Mouse (Mus musculus) CH12.LX (cell line): Measurements from ENCODE around the gene Depdc7. TPM values are rescaled to one million over a fixed set of nuclear protein-coding genes. Genes with fewer than 3 reads are reported as not detected.

Experiments
- DNase-seq: peaks from one replicate; pipeline ENCODE4 v3.0.0-alpha.2; 2013; ENCODE audit errors: extremely low read depth
- H3K27ac ChIP-seq: 2 replicates; pipeline ENCODE4 v1.5.1; 2012; ENCODE audit warnings: low read depth, mild to moderate bottlenecking, control low read depth, moderate library complexity; ENCODE audit not compliant: insufficient read depth
- H3K27me3 ChIP-seq: replicated peaks from 2 replicates; pipeline ENCODE3; 2012; ENCODE audit warnings: inconsistent platforms
- H3K36me3 ChIP-seq, 2 experiments: replicated peaks in 1 of 2; 2 replicates each; pipeline versions ENCODE3 to v1.6.1; 2012; ENCODE audit warnings: inconsistent platforms in 1 of 2, low read length in 1 of 2, mild to moderate bottlenecking in 1 of 2, mixed read lengths in 1 of 2, moderate library complexity in 1 of 2; ENCODE audit not compliant: control insufficient read depth in 1 of 2, insufficient read depth in 1 of 2
- H3K4me1 ChIP-seq, 2 experiments: 2 replicates each; pipeline ENCODE4 v1.6.1; 2012; ENCODE audit warnings: inconsistent platforms in 1 of 2, moderate library complexity in 1 of 2; ENCODE audit not compliant: insufficient read depth in 2 of 2, control insufficient read depth in 1 of 2
- H3K4me2 ChIP-seq: 2 replicates; pipeline ENCODE4 v1.6.1; 2012; ENCODE audit warnings: low read depth, mild to moderate bottlenecking, control low read depth; ENCODE audit not compliant: poor library complexity, insufficient read depth, severe bottlenecking
- H3K4me3 ChIP-seq, 3 experiments: fragments of 150-350 bp in 1 of 3; sonication (generic) in 1 of 3; replicated peaks in 1 of 3; 2 replicates each; pipeline versions ENCODE3 to v1.5.1; 2011 to 2012; ENCODE audit warnings: low read depth in 2 of 3, low read length in 2 of 3, mild to moderate bottlenecking in 2 of 3, moderate library complexity in 2 of 3, control low read depth in 1 of 3, improper control_type of control experiment in 1 of 3, inconsistent platforms in 1 of 3, mixed read lengths in 1 of 3; ENCODE audit not compliant: poor library complexity in 1 of 3
- H3K79me2 ChIP-seq: replicated peaks from 2 replicates; pipeline ENCODE4 v1.6.1; 2012; ENCODE audit warnings: mild to moderate bottlenecking, moderate library complexity; ENCODE audit not compliant: control insufficient read depth, poor library complexity, insufficient read depth, severe bottlenecking; ENCODE audit errors: extremely low read depth
- H3K9ac ChIP-seq: 2 replicates; pipeline ENCODE4 v1.6.1; 2012; ENCODE audit warnings: low read depth, mild to moderate bottlenecking, control low read depth, moderate library complexity; ENCODE audit not compliant: insufficient read depth
- H3K9me3 ChIP-seq: replicated peaks from 2 replicates; pipeline ENCODE3; 2012; ENCODE audit warnings: low read length, inconsistent platforms, mixed read lengths
- HCFC1 ChIP-seq: IDR thresholded peaks from 2 replicates; pipeline ENCODE4 v1.6.1; 2012; ENCODE audit warnings: low read depth, mild to moderate bottlenecking, inconsistent platforms, low read length, improper control_type of control experiment
- KAT2A ChIP-seq: IDR thresholded peaks from 2 replicates; pipeline ENCODE4 v1.6.1; 2012; ENCODE audit warnings: low read length, improper control_type of control experiment, inconsistent platforms; ENCODE audit not compliant: insufficient replicate concordance
- MYC ChIP-seq: IDR thresholded peaks from 2 replicates; pipeline ENCODE4 v1.6.1; 2011; ENCODE audit warnings: low read depth, mild to moderate bottlenecking, improper control_type of control experiment, low read length
- NRF1 ChIP-seq: IDR thresholded peaks from 2 replicates; pipeline ENCODE4 v1.6.1; 2014; ENCODE audit warnings: low read depth, mild to moderate bottlenecking, inconsistent platforms, low read length, improper control_type of control experiment, moderate library complexity
- POLR2A ChIP-seq: IDR thresholded peaks from 2 replicates; pipeline ENCODE4 v1.6.1; 2011; ENCODE audit warnings: low read depth, mild to moderate bottlenecking, improper control_type of control experiment, low read length
- SIN3A ChIP-seq: IDR thresholded peaks from 2 replicates; pipeline ENCODE4 v1.6.1; 2012; ENCODE audit warnings: low read length, improper control_type of control experiment, inconsistent platforms
- TBP ChIP-seq: conservative IDR thresholded peaks from 2 replicates; pipeline ENCODE4 v1.6.1; 2011; ENCODE audit warnings: low read depth, low read length, improper control_type of control experiment
- TCF12 ChIP-seq: IDR thresholded peaks from 2 replicates; pipeline ENCODE4 v1.6.1; 2014; ENCODE audit warnings: low read depth, mild to moderate bottlenecking, inconsistent platforms, low read length, improper control_type of control experiment
- UBTF ChIP-seq: IDR thresholded peaks from 2 replicates; pipeline ENCODE4 v1.6.1; 2012; ENCODE audit warnings: low read depth, mild to moderate bottlenecking, inconsistent platforms, low read length, improper control_type of control experiment, moderate library complexity
- dilution Hi-C: fragments of 300-500 bp; cut with MboI; formaldehyde crosslinking; loops from 2 replicates; pipeline ENCODE4 v1.14.3; 2020; ENCODE audit warnings: low sequenced_read_pairs; ENCODE audit not compliant: extremely low pct_unique_long_range_greater_than_20kb, extremely low pct_ligation_motif_present
- in situ Hi-C: fragments of 300-500 bp; cut with MboI; formaldehyde crosslinking; loops from 3 replicates; pipeline ENCODE4 v1.14.3; 2019; ENCODE audit warnings: low sequenced_read_pairs, low pct_ligation_motif_present, low pct_unique_long_range_greater_than_20kb, mixed read lengths
- polyA plus RNA-seq: library from polyadenylated mRNA; unstranded; fragments of >175 nt; gene quantifications from 2 replicates; pipeline ENCODE4 v1.2.1, GENCODE M21; 2012; ENCODE audit warnings: low read depth; ENCODE audit not compliant: insufficient read length
- total RNA-seq, 2 experiments: library from RNA; depleted of rRNA; stranded (reverse); fragments of 300-350 nt in 1 of 2; fragments of >200 nt in 1 of 2; gene quantifications; 2 replicates each; pipeline ENCODE4 v1.2.3; 2012 to 2014

Depdc7 gene
- total and polyA plus RNA-seq, 3 experiments: 0.32 to 4.3 (median 0.81) TPM

- no peaks in the 10 kb centered on the region for H3K36me3 ChIP-seq
- TF ChIP-seq UBTF (0 out of 2 replicates have a peak, but pooled peaks have one; percentile 4), TBP (no peak)
- dilution Hi-C loops: no loop called here
- no peaks in the 10 kb centered on the region for H3K9me3 ChIP-seq
- peak overlapping the region; percentile 44 to 72 (median 48) for H3K4me3 ChIP-seq
- peak overlapping the region; percentile 68 for H3K9ac ChIP-seq
- no peaks in the 10 kb centered on the region for H3K79me2 ChIP-seq
- no peak for DNase-seq
- in situ Hi-C loops: no loop called here
- no peaks in the 10 kb centered on the region for H3K27me3 ChIP-seq
- peaks cover 0 to 19% of the 10 kb centered on the region in 2 experiments; a peak in 3 of 4 replicates for H3K4me1 ChIP-seq
- H3K27ac ChIP-seq: no peak overlapping the region; the same call in 1 of the 2 replicates
- peak overlapping the region; percentile 55 for H3K4me2 ChIP-seq
Measured at GRCm38 (mm10) chr2:104712486-104712809, 30.2 kb downstream of the Depdc7 start.

GRCm38 (mm10) chr2:104711585-104712485 is 30.8 kb downstream of the Depdc7 start, which contains the start of gene Tcp11l1:
Tcp11l1 (minus strand) TSS chr2:104712169.
- H3K4me2 ChIP-seq: peak within 1 kb of the TSS; percentile 59
- H3K9ac ChIP-seq: peak within 1 kb of the TSS; percentile 68
- no peaks in the 10 kb centered on the region for H3K9me3 ChIP-seq
- no peak for DNase-seq
- H3K27ac ChIP-seq: no peak within 1 kb of the TSS; the same call in 1 of the 2 replicates
- peaks cover 0 to 14% of the 10 kb centered on the region in 2 experiments; a peak in 3 of 4 replicates for H3K4me1 ChIP-seq
- H3K36me3 ChIP-seq: no peaks in the 10 kb centered on the region
- no peaks in the 10 kb centered on the region for H3K27me3 ChIP-seq
- in situ Hi-C loops (no loop called here), dilution Hi-C loops (no loop called here)
- TF ChIP-seq NRF1 (peak; percentile 64), TCF12 (peak; percentile 19; the same call in 1 of the 2 replicates), HCFC1 (peak; percentile 36; the same call in 1 of the 2 replicates), MYC (no peak), POLR2A (0 out of 2 replicates have a peak, but pooled peaks have one; percentile 37)
- no peaks in the 10 kb centered on the region for H3K79me2 ChIP-seq
- H3K4me3 ChIP-seq: peak within 1 kb of the TSS; percentile 44 to 72 (median 48)

GRCm38 (mm10) chr2:104710670-104711370 is 31.9 kb downstream of the Depdc7 start:
- H3K9me3 ChIP-seq: no peaks in the 10 kb centered on the region
- DNase-seq: no peak
- peak overlapping the region; percentile 59 for H3K4me2 ChIP-seq
- dilution Hi-C loops: no loop called here
- no peaks in the 10 kb centered on the region for H3K36me3 ChIP-seq
- H3K27ac ChIP-seq: no peak overlapping the region
- no peaks in the 10 kb centered on the region for H3K79me2 ChIP-seq
- peaks cover 0 to 12% of the 10 kb centered on the region in 2 experiments; a peak in 3 of 4 replicates for H3K4me1 ChIP-seq
- in situ Hi-C loops: no loop called here
- H3K27me3 ChIP-seq: no peaks in the 10 kb centered on the region
- peak overlapping the region; percentile 68; the same call in 1 of the 2 replicates for H3K9ac ChIP-seq
- TF ChIP-seq SIN3A (0 out of 2 replicates have a peak, but pooled peaks have one; percentile 55), KAT2A (no peak)
- TF ChIP-seq, all 38 proteins: peak for 1
- peak overlapping the region; percentile 44 to 72 (median 48) for H3K4me3 ChIP-seq
